ENCODE assay signal across 10 mouse cellular contexts in genomic region chr7:25006586-25007364, GRCm38 (mm10). TPM values are rescaled to one million over a fixed set of nuclear protein-coding genes. Genes with fewer than 3 reads are reported as not detected.
DNase-seq lines count a peak whose midpoint lies in the region; ATAC-seq lines count a peak whose summit lies in the region.
"Had no signal": no experiment of that assay in that cellular context is flagged by ENCODE, and none has a peak within 500 bp of the region (broad histone marks: within the 10 kb centered on the region; RNA-seq: fewer than 3 reads in every experiment).

No protein-coding gene starts in this region.

- no peak overlapping the region; the same call in 1 of the 2 replicates for H3K4me3 ChIP-seq in midbrain, embryonic 14.5 days (replicated peaks; ENCODE audit: low read depth, low read length)
- no peak overlapping the region for H3K4me3 ChIP-seq in kidney, embryonic 14.5 days (ENCODE audit: low read length)

- no peak overlapping the region for H3K9ac ChIP-seq in midbrain, embryonic 14.5 days (replicated peaks; ENCODE audit: low read length)
- no peak overlapping the region for H3K9ac ChIP-seq in kidney, embryonic 14.5 days (ENCODE audit: low read depth, low read length)
- H3K9ac ChIP-seq: embryonic facial prominence, embryonic 12.5 days; limb, embryonic 13.5 days had no signal

- 0 out of 2 replicates have a peak, but pooled peaks cover 11% of the 10 kb centered on the region for H3K36me3 ChIP-seq in midbrain, embryonic 14.5 days (ENCODE audit: control insufficient read depth, insufficient read depth, low read length)
- H3K36me3 ChIP-seq in kidney, embryonic 14.5 days (ENCODE audit: control insufficient read depth, insufficient read depth, low read length): no peaks in the 10 kb centered on the region
- H3K36me3 ChIP-seq: embryonic facial prominence, embryonic 12.5 days had no signal

- WGBS in midbrain, embryonic 14.5 days: 76% methylated on average over 12 of the region's 12 CpGs
- WGBS in kidney, embryonic 14.5 days: 83% methylated on average over 12 of the region's 12 CpGs

- no peaks in the 10 kb centered on the region for H3K9me3 ChIP-seq in midbrain, embryonic 14.5 days (ENCODE audit: control insufficient read depth, low read length)
- H3K9me3 ChIP-seq in kidney, embryonic 14.5 days (ENCODE audit: control insufficient read depth, low read length): no peaks in the 10 kb centered on the region
- H3K9me3 ChIP-seq: embryonic facial prominence, embryonic 12.5 days; limb, embryonic 13.5 days had no signal

- H3K4me1 ChIP-seq in midbrain, embryonic 14.5 days (ENCODE audit: control insufficient read depth, insufficient read depth, low read length): peaks cover 75% of the 10 kb centered on the region
- 0 out of 2 replicates have a peak, but pooled peaks cover 7% of the 10 kb centered on the region for H3K4me1 ChIP-seq in kidney, embryonic 14.5 days (ENCODE audit: control insufficient read depth, insufficient read depth, low read length)

- H3K27me3 ChIP-seq in midbrain, embryonic 14.5 days (ENCODE audit: control insufficient read depth, insufficient read depth, low read length): 0 out of 2 replicates have a peak, but pooled peaks cover 7% of the 10 kb centered on the region
- H3K27me3 ChIP-seq in kidney, embryonic 14.5 days (ENCODE audit: control insufficient read depth, insufficient read depth, low read length): peaks cover 73% of the 10 kb centered on the region

- intact Hi-C loops in heart, postnatal 25 days (cut with DNase I): no loop called here

- peak overlapping the region; percentile 98 for H3K27ac ChIP-seq in midbrain, embryonic 14.5 days (replicated peaks; ENCODE audit: low read depth, low read length)
- H3K27ac ChIP-seq in kidney, embryonic 14.5 days (ENCODE audit: low read depth, low read length): no peak overlapping the region
- H3K27ac ChIP-seq: embryonic facial prominence, embryonic 12.5 days; limb, embryonic 13.5 days had no signal

- ATAC-seq in frontal cortex, adult (ENCODE audit: low TSS enrichment): peak; percentile 34
- no peak for ATAC-seq in midbrain, embryonic 14.5 days (ENCODE audit: low FRiP score, low TSS enrichment)
- ATAC-seq in kidney, embryonic 14.5 days (ENCODE audit: low FRiP score, low TSS enrichment): no peak

- no peak for DNase-seq in frontal cortex, postnatal 25 days (ENCODE audit: low spot score in 2 of 2)
- peak; percentile 69 for DNase-seq in adrenal gland, postnatal 10 days
- DNase-seq in induced T-regulatory cell, adult 2 months (ENCODE audit: low read depth): peak; percentile 27
- DNase-seq in midbrain, embryonic 14.5 days: no peak
- DNase-seq in heart, postnatal 25 days (ENCODE audit: low spot score): no peak
- DNase-seq in cerebellum, postnatal 25 days: no peak

- H3K4me2 ChIP-seq in midbrain, embryonic 14.5 days (ENCODE audit: low read length): peak overlapping the region; percentile 61
- H3K4me2 ChIP-seq in kidney, embryonic 14.5 days (replicated peaks; ENCODE audit: low read depth, low read length): no peak overlapping the region

RNA-seq across cellular contexts. Expression of gene Atp1a3, which starts 1.0 kb away (rescaled TPM):
- 10 to 100 TPM; 26.2 to 42.2 TPM for total RNA-seq in adrenal gland, postnatal 10 days (2021)
- 284 and 337 TPM in 2 replicates for polyA plus RNA-seq in midbrain, embryonic 14.5 days (2014; fragmentation: Nextera tagmentation; extraction: Ambion mirVana)
- 0.27 and 0.68 TPM in 2 replicates for polyA plus RNA-seq in kidney, embryonic 14.5 days (2014; fragmentation: Nextera tagmentation; extraction: Ambion mirVana)
- total RNA-seq in heart, postnatal 25 days (2021): under 1 TPM; 0.47 to 0.67 TPM

RNA-seq across cellular contexts. Expression of gene Rabac1, which starts 34.2 kb away (rescaled TPM):
- 100 to 1,000 TPM; 222 to 234 TPM for total RNA-seq in adrenal gland, postnatal 10 days (2021)
- polyA plus RNA-seq in midbrain, embryonic 14.5 days (2014; fragmentation: Nextera tagmentation; extraction: Ambion mirVana): 234 and 311 TPM in 2 replicates
- 129 and 144 TPM in 2 replicates for polyA plus RNA-seq in kidney, embryonic 14.5 days (2014; fragmentation: Nextera tagmentation; extraction: Ambion mirVana)
- total RNA-seq in heart, postnatal 25 days (2021): 100 to 1,000 TPM; 285 to 315 TPM

Comparison
In these comparisons a context has a peak if more than half of its experiments do, and no peak if none do; other contexts are left out.
1. DNase-seq: peak in adrenal gland, postnatal 10 days (single experiment) and induced T-regulatory cell, adult 2 months (single experiment); none in frontal cortex, postnatal 25 days (0 of 2), midbrain, embryonic 14.5 days (single experiment), heart, postnatal 25 days (single experiment) and cerebellum, postnatal 25 days (0 of 2).
2. RNA of gene Atp1a3, which starts 1.0 kb away (total RNA-seq): 26.2 to 42.2 TPM in adrenal gland, postnatal 10 days; 0.47 to 0.67 TPM in heart, postnatal 25 days; every median in the first group is over 10 times any median in the second.